In the genomic region with DNA sequence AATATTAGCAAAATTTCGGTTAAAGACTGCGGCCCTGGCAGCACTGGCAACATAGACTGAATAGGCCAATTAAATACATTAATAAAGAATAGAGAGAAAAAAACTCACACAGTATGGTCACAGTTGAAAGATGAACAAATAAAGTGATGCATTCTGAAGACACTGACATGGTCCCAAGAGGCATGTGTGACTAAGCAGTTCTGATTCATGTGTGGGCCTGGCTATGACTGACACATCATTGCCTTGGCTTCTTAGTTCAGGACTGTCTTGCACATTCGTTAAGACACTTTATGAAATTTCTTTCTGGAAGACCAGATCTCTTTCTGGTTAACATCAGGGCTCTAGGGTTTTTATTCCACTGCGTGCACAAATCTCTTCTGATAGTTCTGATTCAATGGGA, we compare ENCODE assay signal across 11 mouse cellular contexts.
"Had no signal": no experiment of that assay in that cellular context is flagged by ENCODE, and none has a peak within 500 bp of the region (broad histone marks: within the 10 kb centered on the region; RNA-seq: fewer than 3 reads in every experiment).

No protein-coding gene starts in this region.

- ATAC-seq: lung, postnatal 0 days had no signal

- H3K27me3 ChIP-seq: limb, embryonic 13.5 days; neural tube, embryonic 15.5 days had no signal

- DNase-seq: kidney, postnatal 10 days; kidney, postnatal 4 days; left cerebral cortex, postnatal 4 days; lung, adult 18-20 months; lung, postnatal 4 days; midbrain, embryonic 14.5 days; right cerebral cortex, adult 18-20 months; thymus, postnatal 4 days had no signal
